Mouse (Mus musculus) MEL (cell line): ENCODE measurements around the gene B830017H08Rik. TPM values are rescaled to one million over a fixed set of nuclear protein-coding genes. Genes with fewer than 3 reads are reported as not detected.

Experiments
- DNase-seq: peaks from one replicate; pipeline ENCODE4 v3.0.0; 2011; ENCODE audit warnings: low read depth, low spot score
- H3K27ac ChIP-seq: 2 replicates; pipeline ENCODE4 v1.5.1; 2012; ENCODE audit warnings: low read depth, mild to moderate bottlenecking, control low read depth, low read length, moderate library complexity; ENCODE audit not compliant: control insufficient read depth
- H3K27me3 ChIP-seq, 2 experiments: fragments of 150-350 bp in 1 of 2; sonication (generic) in 1 of 2; 2 replicates each; pipeline ENCODE4 v1.6.1; 2012; ENCODE audit warnings: low read length in 2 of 2, mild to moderate bottlenecking in 2 of 2, improper control_type of control experiment in 1 of 2, moderate library complexity in 1 of 2; ENCODE audit not compliant: insufficient read depth in 2 of 2, control insufficient read depth in 1 of 2
- H3K36me3 ChIP-seq, 2 experiments: 2 replicates each; pipeline ENCODE4 v1.6.1; 2012 to 2014; ENCODE audit warnings: low read length in 2 of 2, improper control_type of control experiment in 1 of 2, inconsistent platforms in 1 of 2, mild to moderate bottlenecking in 1 of 2; ENCODE audit not compliant: insufficient read depth in 2 of 2, control insufficient read depth in 1 of 2
- H3K4me1 ChIP-seq, 2 experiments: fragments of 150-350 bp in 1 of 2; sonication (generic) in 1 of 2; 2 replicates each; pipeline ENCODE4 v1.6.1; 2012; ENCODE audit warnings: low read length in 2 of 2, improper control_type of control experiment in 1 of 2, mild to moderate bottlenecking in 1 of 2; ENCODE audit not compliant: insufficient read depth in 2 of 2, control insufficient read depth in 1 of 2
- H3K4me3 ChIP-seq, 2 experiments: fragments of 150-350 bp in 1 of 2; sonication (generic) in 1 of 2; 2 replicates each; pipeline ENCODE4 v1.5.1; 2012; ENCODE audit warnings: low read depth in 2 of 2, low read length in 2 of 2, mild to moderate bottlenecking in 2 of 2, moderate library complexity in 2 of 2, control low read depth in 1 of 2, improper control_type of control experiment in 1 of 2; ENCODE audit not compliant: control insufficient read depth in 1 of 2, insufficient read depth in 1 of 2
- H3K79me2 ChIP-seq: 2 replicates; pipeline ENCODE4 v1.6.1; 2012; ENCODE audit warnings: mild to moderate bottlenecking, low read length, moderate library complexity; ENCODE audit not compliant: control insufficient read depth, poor library complexity, insufficient read depth
- H3K9ac ChIP-seq: 2 replicates; pipeline ENCODE4 v1.6.1; 2012; ENCODE audit warnings: low read depth, mild to moderate bottlenecking, control low read depth, low read length, moderate library complexity; ENCODE audit not compliant: control insufficient read depth, poor library complexity, severe bottlenecking
- H3K9me3 ChIP-seq: fragments of 150-350 bp; sonication (generic); replicated peaks from 2 replicates; pipeline ENCODE4 v1.6.1; 2012; ENCODE audit warnings: mild to moderate bottlenecking, low read length, improper control_type of control experiment, moderate library complexity; ENCODE audit not compliant: insufficient read depth
- BHLHE40 ChIP-seq: IDR thresholded peaks from 2 replicates; pipeline ENCODE4 v1.6.1; 2012; ENCODE audit warnings: low read depth, mild to moderate bottlenecking, inconsistent platforms, low read length, improper control_type of control experiment, borderline replicate concordance
- CHD1 ChIP-seq: IDR thresholded peaks from 2 replicates; pipeline ENCODE4 v1.6.1; 2012; ENCODE audit warnings: low read depth, mild to moderate bottlenecking, inconsistent platforms, low read length, improper control_type of control experiment
- CHD2 ChIP-seq: IDR thresholded peaks from 2 replicates; pipeline ENCODE4 v1.6.1; 2011; ENCODE audit warnings: low read length, improper control_type of control experiment
- E2F4 ChIP-seq: IDR thresholded peaks from 2 replicates; pipeline ENCODE4 v1.6.1; 2011; ENCODE audit warnings: low read depth, low read length, improper control_type of control experiment, borderline replicate concordance
- ELF1 ChIP-seq: IDR thresholded peaks from 2 replicates; pipeline ENCODE4 v1.6.1; 2014; ENCODE audit warnings: low read depth, mild to moderate bottlenecking, inconsistent platforms, low read length, improper control_type of control experiment, moderate library complexity
- EP300 ChIP-seq, 2 experiments: IDR thresholded peaks; 2 replicates each; pipeline ENCODE4 v1.6.1; 2011; ENCODE audit warnings: improper control_type of control experiment in 2 of 2, low read length in 2 of 2, low read depth in 1 of 2, mild to moderate bottlenecking in 1 of 2
- GABPA ChIP-seq: IDR thresholded peaks from 2 replicates; pipeline ENCODE4 v1.6.1; 2012; ENCODE audit warnings: low read depth, mild to moderate bottlenecking, inconsistent platforms, low read length, improper control_type of control experiment, moderate library complexity
- GATA1 ChIP-seq: IDR thresholded peaks from 2 replicates; pipeline ENCODE4 v1.6.1; 2011; ENCODE audit warnings: low read depth, low read length, improper control_type of control experiment
- HCFC1 ChIP-seq: IDR thresholded peaks from 2 replicates; pipeline ENCODE4 v1.6.1; 2012; ENCODE audit warnings: low read depth, mild to moderate bottlenecking, inconsistent platforms, low read length, improper control_type of control experiment, moderate library complexity
- JUND ChIP-seq: IDR thresholded peaks from 2 replicates; pipeline ENCODE4 v1.6.1; 2011; ENCODE audit warnings: low read depth, mild to moderate bottlenecking, improper control_type of control experiment, low read length
- MAFK ChIP-seq: IDR thresholded peaks from 2 replicates; pipeline ENCODE4 v1.6.1; 2011; ENCODE audit warnings: low read depth, mild to moderate bottlenecking, low read length, improper control_type of control experiment, borderline replicate concordance
- MEF2A ChIP-seq: IDR thresholded peaks from 2 replicates; pipeline ENCODE4 v1.6.1; 2014; ENCODE audit warnings: low read depth, mild to moderate bottlenecking, inconsistent platforms, low read length, improper control_type of control experiment; ENCODE audit not compliant: poor library complexity, insufficient replicate concordance, severe bottlenecking; ENCODE audit errors: extremely low read depth
- MYB ChIP-seq: IDR thresholded peaks from 2 replicates; pipeline ENCODE4 v1.6.1; 2011; ENCODE audit warnings: mild to moderate bottlenecking, low read depth, low read length, improper control_type of control experiment
- NELFE ChIP-seq: IDR thresholded peaks from 2 replicates; pipeline ENCODE4 v1.6.1; 2011; ENCODE audit warnings: low read depth, low read length, improper control_type of control experiment
- NRF1 ChIP-seq: IDR thresholded peaks from 2 replicates; pipeline ENCODE4 v1.6.1; 2014; ENCODE audit warnings: low read depth, mild to moderate bottlenecking, inconsistent platforms, low read length, improper control_type of control experiment, moderate library complexity; ENCODE audit not compliant: poor library complexity, insufficient read depth, severe bottlenecking
- POLR2AphosphoS5 ChIP-seq: IDR thresholded peaks from 2 replicates; pipeline ENCODE4 v1.6.1; 2012; ENCODE audit warnings: low read depth, borderline replicate concordance, mild to moderate bottlenecking, inconsistent platforms, low read length, moderate library complexity, mixed read lengths
- RAD21 ChIP-seq: IDR thresholded peaks from 2 replicates; pipeline ENCODE4 v1.6.1; 2011; ENCODE audit warnings: mild to moderate bottlenecking, low read depth, low read length, improper control_type of control experiment
- RCOR1 ChIP-seq: IDR thresholded peaks from 2 replicates; pipeline ENCODE4 v1.6.1; 2012; ENCODE audit warnings: low read depth, mild to moderate bottlenecking, inconsistent platforms, low read length, improper control_type of control experiment
- SIN3A ChIP-seq: IDR thresholded peaks from 2 replicates; pipeline ENCODE4 v1.6.1; 2012; ENCODE audit warnings: low read length, improper control_type of control experiment, inconsistent platforms
- SMC3 ChIP-seq: IDR thresholded peaks from 2 replicates; pipeline ENCODE4 v1.6.1; 2011; ENCODE audit warnings: low read depth, low read length, improper control_type of control experiment
- TAL1 ChIP-seq: IDR thresholded peaks from 2 replicates; pipeline ENCODE4 v1.6.1; 2012; ENCODE audit warnings: mild to moderate bottlenecking, inconsistent platforms, low read length, moderate library complexity, mixed read lengths
- TBP ChIP-seq: IDR thresholded peaks from 2 replicates; pipeline ENCODE4 v1.8.0; 2011; ENCODE audit warnings: low read depth, low read length, improper control_type of control experiment
- TCF12 ChIP-seq: IDR thresholded peaks from 2 replicates; pipeline ENCODE4 v1.6.1; 2014; ENCODE audit warnings: low read depth, mild to moderate bottlenecking, inconsistent platforms, low read length, improper control_type of control experiment, moderate library complexity
- UBTF ChIP-seq: IDR thresholded peaks from 2 replicates; pipeline ENCODE4 v1.6.1; 2012; ENCODE audit warnings: low read depth, mild to moderate bottlenecking, inconsistent platforms, low read length, improper control_type of control experiment, moderate library complexity, borderline replicate concordance; ENCODE audit not compliant: insufficient read depth
- USF1 ChIP-seq: IDR thresholded peaks from 2 replicates; pipeline ENCODE4 v1.6.1; 2014; ENCODE audit warnings: low read depth, mild to moderate bottlenecking, inconsistent platforms, low read length, improper control_type of control experiment, moderate library complexity
- USF2 ChIP-seq, 2 experiments: IDR thresholded peaks; 2 replicates each; pipeline ENCODE4 v1.6.1; 2011 to 2012; ENCODE audit warnings: improper control_type of control experiment in 2 of 2, low read length in 2 of 2, borderline replicate concordance in 1 of 2, inconsistent platforms in 1 of 2, low read depth in 1 of 2, mild to moderate bottlenecking in 1 of 2; ENCODE audit not compliant: insufficient read depth in 1 of 2
- ZC3H11A ChIP-seq: IDR thresholded peaks from 2 replicates; pipeline ENCODE4 v1.6.1; 2012; ENCODE audit warnings: low read depth, mild to moderate bottlenecking, inconsistent platforms, low read length, improper control_type of control experiment
- ZNF384 ChIP-seq: IDR thresholded peaks from 2 replicates; pipeline ENCODE4 v1.6.1; 2012; ENCODE audit warnings: low read depth, mild to moderate bottlenecking, inconsistent platforms, low read length, improper control_type of control experiment
- polyA plus RNA-seq, 2 experiments: library from polyadenylated mRNA; stranded (reverse) in 1 of 2; unstranded in 1 of 2; fragments of >175 nt in 1 of 2; fragments of >200 nt in 1 of 2; gene quantifications; 2 replicates each; pipeline versions ENCODE4 v1.2.1 to v1.2.4; 2012; ENCODE audit warnings: low replicate concordance in 2 of 2, low read depth in 1 of 2; ENCODE audit not compliant: insufficient read length in 2 of 2, insufficient read depth in 1 of 2, missing spikeins in 1 of 2
- total RNA-seq: library from RNA; depleted of rRNA; stranded (reverse); fragments of 300-350 nt; gene quantifications from 2 replicates; pipeline ENCODE4 v1.2.3, GENCODE M21; 2012

Gene B830017H08Rik
- total and polyA plus RNA-seq, 3 experiments = 0.06 TPM; not detected in 2

GRCm38 (mm10) chr16:17851860-17852259 is 18.9 kb downstream of the B830017H08Rik start:
- Histone ChIP-seq H3K27ac (no peak overlapping the region), H3K36me3 (peaks cover 8 to 13% of the 10 kb centered on the region in 2 experiments), H3K79me2 (no peaks in the 10 kb centered on the region), H3K9me3 (no peaks in the 10 kb centered on the region), H3K27me3 (no peaks in the 10 kb centered on the region), H3K4me1 (peaks cover 2 to 6% of the 10 kb centered on the region in 2 experiments; a peak in 3 of 4 replicates), H3K9ac (no peak overlapping the region), H3K4me3 (no peak overlapping the region)
- DNase-seq = no peak
- TF ChIP-seq SMC3 (no peak), ZNF384 (no peak), HCFC1 (no peak), ELF1 (no peak), SIN3A (no peak), MAFK (no peak), BHLHE40 (no peak), RAD21 (no peak), NELFE (no peak), GATA1 (no peak), CHD1 (no peak), UBTF (no peak), GABPA (no peak), RCOR1 (no peak), E2F4 (no peak), ZC3H11A (no peak)

- no peak for DNase-seq
- no peak overlapping the region for H3K27ac ChIP-seq
- no peaks in the 10 kb centered on the region for H3K27me3 ChIP-seq
- peaks cover 6 to 17% of the 10 kb centered on the region in 2 experiments for H3K36me3 ChIP-seq
- H3K4me3 ChIP-seq = no peak overlapping the region
- no peak for TF ChIP-seq CHD2
- TF ChIP-seq ELF1 = no peak
- TF ChIP-seq MEF2A = no peak
- TF ChIP-seq TAL1 = no peak
- no peak for TF ChIP-seq EP300 (IDR thresholded peaks at IDR 0.05; ENCODE audit: low read depth in 1 of 2, low read length in 2 of 2)
- TF ChIP-seq MYB = no peak
- TF ChIP-seq NRF1 = no peak
- no peak for TF ChIP-seq POLR2AphosphoS5
- no peak for TF ChIP-seq USF1
- no peak for TF ChIP-seq TCF12
- no peak for TF ChIP-seq JUND
- no peak for TF ChIP-seq GATA1
- TF ChIP-seq USF2 (IDR thresholded peaks at IDR 0.05; ENCODE audit: borderline replicate concordance in 1 of 2, insufficient read depth in 1 of 2, low read depth in 1 of 2, low read length in 2 of 2) = no peak
- no peak for TF ChIP-seq TBP
- no peak for TF ChIP-seq ZC3H11A
- TF ChIP-seq SIN3A = no peak
- no peak for TF ChIP-seq BHLHE40
- no peaks in the 10 kb centered on the region for H3K79me2 ChIP-seq
- peaks cover 2 to 6% of the 10 kb centered on the region in 2 experiments; a peak in 3 of 4 replicates for H3K4me1 ChIP-seq
- H3K9ac ChIP-seq = no peak overlapping the region
- H3K9me3 ChIP-seq = no peaks in the 10 kb centered on the region
These were observed 20.3 kb downstream of the B830017H08Rik start for GRCm38 (mm10) chr16:17853263-17853662.
